Mouse (Mus musculus) layer of hippocampus, adult 9-10 months (tissue): Measurements from ENCODE around the gene Gm6588.
A peak's percentile ranks its signal among the peaks of the same experiment; 100 is the strongest.
"Not testable (repeated sequence)": the region's sequence is repeated elsewhere in the genome, so short reads cannot be mapped to it uniquely, and the experiment has no call there.

ENCODE experiments used
- DNase-seq: peaks from one replicate; pipeline ENCODE4 v3.0.0; 2022; ENCODE audit warnings: low spot score

The Gm6588 gene

GRCm38 (mm10) chr5:112448747-112449440 is at the start of gene Gm6588:
Gm6588 (plus strand) TSS chr5:112449426.
- DNase-seq, result no peak

- no peak for DNase-seq
Measured at GRCm38 (mm10) chr5:112402437-112402836, 46.8 kb upstream of the Gm6588 start.

DNA sequence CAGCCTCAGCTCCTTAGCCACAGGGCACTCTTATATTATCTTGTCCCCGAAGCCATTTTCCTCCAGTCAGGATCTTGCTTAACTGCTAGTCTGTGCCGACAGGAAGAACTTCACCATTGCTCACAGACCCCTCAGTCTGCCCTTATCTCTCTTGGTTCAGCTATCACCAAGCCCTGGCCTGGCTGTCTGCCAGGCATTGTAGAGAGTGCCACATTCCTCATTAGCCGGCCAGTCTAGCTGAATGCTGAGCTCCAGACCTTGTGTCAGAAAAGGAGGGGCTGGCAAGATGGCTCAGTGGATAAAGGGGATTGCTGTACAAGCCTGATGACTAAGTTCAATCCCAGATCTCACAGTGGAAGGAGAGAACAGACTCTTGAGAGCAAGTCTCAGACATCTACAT is 43.2 kb upstream of the Gm6588 start:
- no peak for DNase-seq

DNA sequence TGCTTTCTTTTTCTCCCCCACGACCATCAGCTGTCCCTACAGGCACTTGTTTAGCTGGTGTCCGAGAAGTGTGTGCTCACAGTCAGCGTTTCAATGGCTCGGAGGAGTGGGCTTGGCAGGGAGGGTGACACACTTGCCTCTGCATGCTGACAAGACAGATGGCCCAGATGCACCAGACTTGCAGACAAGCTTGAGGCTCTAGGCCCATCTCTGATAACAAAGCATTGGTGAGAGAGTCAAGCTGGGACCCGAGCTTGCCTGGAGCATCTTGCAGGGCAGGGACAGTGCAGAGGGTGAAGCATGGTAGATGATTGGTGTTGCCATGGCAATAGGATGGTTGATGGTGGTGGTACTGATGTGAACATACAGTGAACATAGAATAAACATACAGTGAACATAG is 40.0 kb upstream of the Gm6588 start:
- DNase-seq, result no peak

DNA sequence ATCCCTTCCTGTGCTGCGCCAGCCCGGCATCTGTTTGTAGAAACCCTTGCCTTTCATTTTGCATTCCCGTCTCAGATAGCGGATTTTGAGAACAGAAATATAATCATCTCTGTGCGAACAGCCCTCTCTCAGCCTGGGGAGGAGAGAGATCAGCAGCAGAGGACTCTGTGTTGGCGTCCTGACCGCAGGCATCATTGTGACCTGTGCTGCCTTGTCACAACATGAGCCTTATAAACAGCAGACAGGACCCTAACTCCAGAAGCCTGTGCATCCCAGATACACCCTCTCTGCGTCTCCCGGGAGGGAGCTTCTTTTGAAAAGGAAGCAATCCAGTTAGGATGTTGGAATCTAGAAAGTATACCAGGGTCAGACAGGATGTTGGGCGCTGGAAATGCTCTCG is 38.2 kb upstream of the Gm6588 start:
- no peak for DNase-seq

GRCm38 (mm10) chr5:112411514-112412335 is 37.5 kb upstream of the Gm6588 start:
- DNase-seq, result no peak

DNA sequence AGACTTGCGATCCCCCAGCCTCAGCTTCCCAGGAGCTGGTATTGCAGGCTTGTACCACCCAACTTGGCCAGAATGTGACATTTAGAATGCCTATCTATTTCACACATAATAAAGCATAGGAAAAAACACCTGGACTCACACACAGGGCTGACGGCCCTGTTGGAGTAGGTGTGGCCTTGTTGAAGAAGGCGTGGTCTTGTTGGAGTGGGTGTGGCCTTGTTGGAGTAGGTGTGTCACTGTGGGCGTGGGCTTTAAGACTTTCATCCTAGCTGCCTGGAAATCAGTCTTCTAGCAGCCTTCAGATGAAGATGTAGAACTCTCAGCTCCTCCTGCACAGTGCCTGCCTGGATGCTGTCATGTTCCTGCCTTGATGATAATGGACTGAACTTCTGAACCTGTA is 36.4 kb upstream of the Gm6588 start:
- DNase-seq, result not testable (repeated sequence)

- DNase-seq, result no peak
Measured at GRCm38 (mm10) chr5:112416673-112417072, 32.6 kb upstream of the Gm6588 start.

GRCm38 (mm10) chr5:112418023-112418422 is 31.2 kb upstream of the Gm6588 start:
- DNase-seq, result no peak

DNA sequence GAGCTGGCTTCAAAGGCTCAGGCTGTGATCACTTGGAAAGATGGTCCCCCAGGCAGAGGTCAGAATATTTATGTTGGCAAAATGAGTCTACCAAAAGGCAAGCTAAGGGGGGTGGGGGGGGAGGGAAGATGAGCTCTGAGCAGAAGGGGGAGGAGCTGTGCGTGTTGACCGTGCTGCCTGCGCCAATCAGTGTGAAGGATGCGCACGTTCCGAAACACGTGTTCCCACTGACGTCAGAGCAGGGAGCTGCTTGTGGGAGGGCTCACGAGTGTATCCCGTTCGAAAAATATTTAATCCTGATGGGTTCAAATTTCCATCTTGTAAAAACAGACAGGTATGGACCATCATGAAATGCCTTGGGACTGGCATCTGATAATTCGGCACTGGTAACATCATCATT is 29.7 kb upstream of the Gm6588 start:
- no peak for DNase-seq

DNA sequence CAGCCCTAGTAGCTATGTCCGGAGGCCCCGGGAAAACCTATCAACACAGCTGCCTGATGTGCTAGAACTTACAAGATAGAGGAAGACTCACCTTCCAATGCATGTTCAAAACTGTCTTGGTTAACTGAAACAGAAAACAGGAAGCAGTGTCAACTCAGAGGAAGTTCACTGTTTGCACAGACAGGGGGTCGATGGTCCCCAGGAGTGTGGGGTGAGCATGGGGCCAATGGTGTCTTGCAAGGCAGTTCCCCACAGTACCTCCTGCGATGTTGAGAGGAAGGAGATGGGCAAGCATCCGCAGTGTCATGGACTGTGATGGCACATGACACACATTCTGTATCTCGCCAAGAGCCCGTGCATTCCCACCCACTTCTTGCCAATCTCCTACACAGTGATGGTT is 22.6 kb upstream of the Gm6588 start:
- no peak for DNase-seq

DNA sequence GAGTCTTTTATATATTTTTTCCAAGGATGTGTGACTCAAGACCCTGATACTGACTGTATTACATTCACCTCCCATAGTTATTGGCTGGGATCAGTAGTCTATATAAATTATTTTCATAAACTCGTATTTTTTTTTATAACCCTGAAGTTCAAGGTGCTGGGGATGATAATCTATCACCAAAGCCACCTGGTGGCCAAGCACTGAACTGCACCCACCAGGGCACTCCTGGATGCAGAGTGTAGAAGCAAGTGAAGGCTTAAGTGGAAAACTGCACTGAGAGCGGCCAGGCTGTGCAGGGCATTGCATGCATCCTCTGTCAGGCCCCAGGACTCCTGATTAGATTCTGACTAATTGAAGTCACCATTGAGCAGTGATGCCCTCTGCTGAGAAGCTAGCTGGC is 21.9 kb upstream of the Gm6588 start:
- no peak for DNase-seq

- peak; percentile 38 for DNase-seq
Measured at GRCm38 (mm10) chr5:112428944-112429343, 20.3 kb upstream of the Gm6588 start.

- no peak for DNase-seq
Measured at GRCm38 (mm10) chr5:112431120-112431775, 18.0 kb upstream of the Gm6588 start.

- DNase-seq, result no peak
Measured at GRCm38 (mm10) chr5:112432033-112432432, 17.2 kb upstream of the Gm6588 start.

DNA sequence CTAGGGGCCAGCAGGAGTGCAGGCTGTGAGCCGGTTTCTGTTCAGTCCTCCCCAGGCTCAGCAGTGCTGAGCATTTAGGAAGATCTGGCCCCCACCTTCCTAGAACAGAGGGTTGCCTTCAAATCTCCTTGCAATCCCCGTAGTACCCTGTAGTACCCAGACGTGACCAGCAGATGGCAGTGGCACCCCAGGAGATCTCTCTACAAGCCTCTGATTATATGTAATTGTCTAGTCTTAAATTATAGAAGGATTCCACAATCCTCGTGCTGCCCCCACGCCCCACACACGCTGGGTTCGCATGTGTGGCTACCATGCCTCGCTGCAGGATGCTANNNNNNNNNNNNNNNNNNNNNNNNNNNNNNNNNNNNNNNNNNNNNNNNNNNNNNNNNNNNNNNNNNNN is 16.2 kb upstream of the Gm6588 start:
- DNase-seq, result peak; percentile 89

GRCm38 (mm10) chr5:112438535-112438934 is 10.7 kb upstream of the Gm6588 start:
- no peak for DNase-seq

GRCm38 (mm10) chr5:112453088-112453487 is 3.9 kb downstream of the Gm6588 start:
- DNase-seq, result no peak

DNA sequence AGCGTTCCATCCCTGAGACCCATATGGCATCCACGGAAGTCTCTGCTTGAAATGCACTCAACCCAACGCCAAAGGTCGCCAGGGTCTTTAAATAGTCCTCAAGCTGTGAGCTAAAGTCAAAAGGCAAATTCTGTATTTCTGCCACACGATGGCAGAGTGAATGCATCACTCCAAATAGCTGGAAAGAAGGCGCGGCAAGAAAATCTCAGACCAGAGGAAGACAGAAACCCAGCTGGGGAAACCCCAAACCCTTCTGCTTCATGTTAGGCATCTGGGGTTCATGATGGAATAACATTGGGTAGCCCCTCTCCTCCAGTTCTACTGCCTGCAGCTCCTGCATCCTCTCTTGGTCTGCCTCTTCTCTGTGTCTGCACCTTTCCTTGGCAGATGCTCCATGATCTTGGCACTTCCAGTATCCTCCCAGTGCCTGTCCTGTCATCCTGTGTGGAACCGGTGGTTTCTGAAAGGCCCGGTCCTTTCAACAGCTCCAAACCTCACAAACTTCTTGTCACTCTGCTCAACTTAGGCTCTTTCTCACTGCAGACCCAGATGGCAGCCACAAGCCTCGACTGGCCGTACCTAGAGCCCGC is 5.8 kb downstream of the Gm6588 start:
- no peak for DNase-seq

GRCm38 (mm10) chr5:112459903-112460302 is 10.7 kb downstream of the Gm6588 start:
- DNase-seq, result no peak

DNA sequence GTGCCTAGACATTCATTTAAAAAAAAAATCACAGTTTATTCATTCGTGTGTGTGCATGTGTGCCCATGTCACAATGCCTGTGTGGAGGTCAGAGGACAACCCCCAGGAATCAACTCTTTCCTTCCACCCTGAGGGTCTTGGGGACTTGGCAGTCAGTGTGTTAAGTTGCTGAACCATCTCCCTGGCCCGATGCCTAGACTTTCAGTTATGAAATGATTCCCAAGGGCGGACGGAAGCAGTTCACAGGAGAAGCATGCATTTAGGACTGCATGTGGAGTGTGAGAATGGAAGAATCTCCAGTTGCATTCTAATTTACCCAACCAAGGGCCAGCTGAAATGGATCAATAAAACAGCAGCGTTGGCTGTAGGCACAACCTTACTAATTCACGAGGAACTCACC is 17.1 kb downstream of the Gm6588 start:
- no peak for DNase-seq

GRCm38 (mm10) chr5:112468986-112469581 is 19.9 kb downstream of the Gm6588 start:
- no peak for DNase-seq
